Mouse (Mus musculus) thymus, adult 2 months (tissue): ENCODE measurements at regions not wholly inside any gene's neighbourhood (a gene's known extent, or its start where the extent isn't known, plus 50 kb on each side); places are given as distances from the start of the nearest gene placed in this dataset.

Experiments used
- CTCF ChIP-seq: fragments of 200-500 bp; IDR thresholded peaks from 2 replicates; pipeline ENCODE4 v1.5.1; 2012; ENCODE audit warnings: mild to moderate bottlenecking, control low read depth, low read length, moderate library complexity, borderline replicate concordance; ENCODE audit not compliant: control insufficient read depth, poor library complexity, insufficient read depth; ENCODE audit errors: extremely low read depth
- POLR2A ChIP-seq: fragments of 200-500 bp; IDR thresholded peaks from 2 replicates; pipeline ENCODE4 v1.6.1; 2012; ENCODE audit warnings: mild to moderate bottlenecking, low read length, control low read depth, moderate library complexity; ENCODE audit not compliant: control insufficient read depth, poor library complexity, insufficient read depth; ENCODE audit errors: extremely low read depth

- no peak for TF ChIP-seq CTCF
- no peak for TF ChIP-seq POLR2A
These were observed 190.1 kb downstream of the Wdr11 start for GRCm38 (mm10) chr7:129781756-129782155.
